Mouse (Mus musculus): ENCODE data around the gene E2f1.

E2f1 gene

GRCm38 (mm10) chr2:154569836-154570286 is at the start of gene E2f1:
Gene E2f1 (minus strand): TSS chr2:154569892.
- DNase-seq = peak; percentile 94 to 95

- no peak for DNase-seq
Measured at GRCm38 (mm10) chr2:154617061-154617460, 47.4 kb upstream of the E2f1 start.

- DNase-seq = no peak
Measured at GRCm38 (mm10) chr2:154615674-154616073, 46.0 kb upstream of the E2f1 start.

GRCm38 (mm10) chr2:154614841-154615576 is 45.3 kb upstream of the E2f1 start:
- DNase-seq = peak in 1 of 2 experiments; percentile 21

- DNase-seq = peak; percentile 88 to 91
Measured at GRCm38 (mm10) chr2:154613118-154614115, 43.7 kb upstream of the E2f1 start, which contains the start of the genes Zfp341 and 4930519P11Rik. Gene Zfp341 (plus strand): TSS chr2:154613297. Gene 4930519P11Rik (minus strand): TSS chr2:154613437.

GRCm38 (mm10) chr2:154609050-154609767 is 39.5 kb upstream of the E2f1 start:
- no peak for DNase-seq

GRCm38 (mm10) chr2:154606965-154607364 is 37.3 kb upstream of the E2f1 start:
- DNase-seq = no peak

- no peak for DNase-seq
Measured at GRCm38 (mm10) chr2:154604156-154604555, 34.5 kb upstream of the E2f1 start.

- DNase-seq = peak; percentile 100
Measured at GRCm38 (mm10) chr2:154603638-154604153, 34.0 kb upstream of the E2f1 start, which contains the start of gene Pxmp4. Gene Pxmp4 (minus strand): TSS chr2:154603708.

GRCm38 (mm10) chr2:154603007-154603637 is 33.4 kb upstream of the E2f1 start:
- no peak for DNase-seq

- no peak for DNase-seq
Measured at GRCm38 (mm10) chr2:154601324-154601723, 31.6 kb upstream of the E2f1 start.

GRCm38 (mm10) chr2:154600586-154600985 is 30.9 kb upstream of the E2f1 start:
- DNase-seq = no peak

GRCm38 (mm10) chr2:154597399-154597798 is 27.7 kb upstream of the E2f1 start:
- DNase-seq = no peak

- DNase-seq = no peak
Measured at GRCm38 (mm10) chr2:154595775-154596174, 26.1 kb upstream of the E2f1 start.

- peak; percentile 57 to 67 for DNase-seq
Measured at GRCm38 (mm10) chr2:154593025-154593424, 23.3 kb upstream of the E2f1 start.

- DNase-seq = no peak
Measured at GRCm38 (mm10) chr2:154591239-154591638, 21.5 kb upstream of the E2f1 start.

GRCm38 (mm10) chr2:154589051-154589450 is 19.4 kb upstream of the E2f1 start:
- DNase-seq = no peak

GRCm38 (mm10) chr2:154586405-154586804 is 16.7 kb upstream of the E2f1 start:
- DNase-seq = no peak

- no peak for DNase-seq
Measured at GRCm38 (mm10) chr2:154584931-154585601, 15.4 kb upstream of the E2f1 start.

- DNase-seq = no peak
Measured at GRCm38 (mm10) chr2:154583906-154584872, 14.5 kb upstream of the E2f1 start.
